Mouse (Mus musculus): ENCODE results near the gene Cux2.

Gene Cux2

GRCm38 (mm10) chr5:122059060-122060017 is 9.4 kb upstream of the Cux2 start:
- peak; percentile 68 for DNase-seq (ENCODE audit: low read depth)

DNA sequence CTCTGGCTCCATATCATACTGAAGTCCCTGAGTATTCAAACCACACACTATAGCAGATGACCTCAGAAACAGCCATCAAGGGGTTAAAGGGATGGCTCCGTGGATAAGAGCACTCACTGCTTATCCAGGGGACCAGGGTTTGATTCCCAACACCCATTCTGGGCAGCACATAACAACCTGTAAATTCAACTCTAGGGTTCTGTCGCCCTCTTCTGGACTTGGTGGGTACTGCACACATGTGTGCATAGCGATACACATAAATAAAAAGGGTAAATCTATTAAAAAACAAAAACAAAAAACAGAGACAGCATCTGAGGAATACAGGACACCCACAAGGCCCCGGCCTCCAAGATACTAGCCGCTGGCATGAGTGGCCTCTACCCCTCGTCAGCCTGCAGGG is 7.7 kb upstream of the Cux2 start:
- DNase-seq (ENCODE audit: low read depth), result peak; percentile 13

- DNase-seq (ENCODE audit: low read depth), result no peak
Observed at GRCm38 (mm10) chr5:122056557-122056956, 6.7 kb upstream of the Cux2 start.

DNA sequence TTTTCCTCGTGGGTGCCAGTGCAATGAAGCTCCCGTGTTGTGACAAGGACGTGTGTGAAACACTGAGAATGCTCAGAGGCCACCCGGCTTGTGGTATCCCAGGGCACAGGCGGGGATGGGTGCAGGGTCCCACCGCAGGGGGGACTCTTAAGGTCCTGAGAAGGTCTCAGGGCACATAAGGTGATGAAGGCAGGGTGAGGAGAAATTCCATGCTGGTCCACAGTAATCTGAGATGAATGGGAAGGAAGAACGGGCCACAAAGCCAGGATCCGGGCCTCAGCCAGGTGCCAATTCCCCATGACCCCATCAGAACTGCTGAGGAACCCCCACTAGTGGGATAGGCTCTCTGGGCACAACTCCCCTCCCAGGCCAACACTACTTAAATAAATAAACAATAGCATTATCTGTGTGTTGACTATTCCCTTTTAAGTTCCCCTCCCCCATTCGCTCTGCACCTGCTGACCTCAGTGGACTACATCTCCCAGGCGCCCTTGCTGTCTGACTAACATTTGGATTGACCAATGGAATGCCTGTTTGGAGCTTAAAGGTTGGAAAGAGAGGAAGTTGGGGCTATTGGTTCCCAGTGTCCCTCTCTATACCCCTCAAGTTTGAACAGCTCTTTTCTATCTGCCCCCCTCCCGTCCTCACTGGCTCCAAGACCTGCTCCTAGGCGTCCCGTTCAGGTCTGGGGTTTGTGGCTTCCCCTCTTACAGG is 4.4 kb upstream of the Cux2 start:
- peak; percentile 6 for DNase-seq (ENCODE audit: low read depth)

GRCm38 (mm10) chr5:122053587-122053986 is 3.7 kb upstream of the Cux2 start:
- no peak for DNase-seq (ENCODE audit: low read depth)

DNA sequence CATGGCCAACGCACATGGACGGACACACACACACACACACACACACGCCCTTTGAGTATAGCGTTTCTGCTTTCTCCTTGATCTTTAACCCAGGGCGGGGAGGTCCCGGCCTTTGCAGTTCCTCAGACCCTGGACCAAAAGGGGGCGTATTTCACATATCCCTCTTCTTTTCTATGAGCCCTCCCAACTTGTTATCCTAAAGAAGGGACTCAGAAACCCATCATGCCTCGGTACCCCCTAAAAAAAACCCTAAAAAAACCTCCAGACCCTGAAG is 867 bp upstream of the Cux2 start:
- DNase-seq (ENCODE audit: low read depth), result no peak

DNA sequence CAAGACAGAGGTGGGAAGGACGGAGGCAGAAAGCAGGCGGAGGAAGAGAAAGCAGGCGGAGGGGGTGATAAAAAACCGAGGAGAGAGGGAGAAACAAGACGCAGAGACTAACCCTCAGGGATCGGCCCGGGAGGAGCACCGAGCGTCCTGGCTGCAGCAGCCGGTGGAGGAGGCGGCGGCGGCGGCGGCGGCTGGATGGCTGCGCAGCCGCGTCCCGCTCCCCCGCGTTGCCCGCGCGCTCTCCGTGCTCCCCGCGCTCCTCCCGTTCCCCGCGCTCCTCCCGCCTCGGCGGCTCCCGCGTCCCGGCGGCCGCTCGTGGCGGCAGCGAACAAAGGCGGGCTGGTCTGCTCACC is 262 bp downstream of the Cux2 start:
- DNase-seq (ENCODE audit: low read depth), result no peak

DNA sequence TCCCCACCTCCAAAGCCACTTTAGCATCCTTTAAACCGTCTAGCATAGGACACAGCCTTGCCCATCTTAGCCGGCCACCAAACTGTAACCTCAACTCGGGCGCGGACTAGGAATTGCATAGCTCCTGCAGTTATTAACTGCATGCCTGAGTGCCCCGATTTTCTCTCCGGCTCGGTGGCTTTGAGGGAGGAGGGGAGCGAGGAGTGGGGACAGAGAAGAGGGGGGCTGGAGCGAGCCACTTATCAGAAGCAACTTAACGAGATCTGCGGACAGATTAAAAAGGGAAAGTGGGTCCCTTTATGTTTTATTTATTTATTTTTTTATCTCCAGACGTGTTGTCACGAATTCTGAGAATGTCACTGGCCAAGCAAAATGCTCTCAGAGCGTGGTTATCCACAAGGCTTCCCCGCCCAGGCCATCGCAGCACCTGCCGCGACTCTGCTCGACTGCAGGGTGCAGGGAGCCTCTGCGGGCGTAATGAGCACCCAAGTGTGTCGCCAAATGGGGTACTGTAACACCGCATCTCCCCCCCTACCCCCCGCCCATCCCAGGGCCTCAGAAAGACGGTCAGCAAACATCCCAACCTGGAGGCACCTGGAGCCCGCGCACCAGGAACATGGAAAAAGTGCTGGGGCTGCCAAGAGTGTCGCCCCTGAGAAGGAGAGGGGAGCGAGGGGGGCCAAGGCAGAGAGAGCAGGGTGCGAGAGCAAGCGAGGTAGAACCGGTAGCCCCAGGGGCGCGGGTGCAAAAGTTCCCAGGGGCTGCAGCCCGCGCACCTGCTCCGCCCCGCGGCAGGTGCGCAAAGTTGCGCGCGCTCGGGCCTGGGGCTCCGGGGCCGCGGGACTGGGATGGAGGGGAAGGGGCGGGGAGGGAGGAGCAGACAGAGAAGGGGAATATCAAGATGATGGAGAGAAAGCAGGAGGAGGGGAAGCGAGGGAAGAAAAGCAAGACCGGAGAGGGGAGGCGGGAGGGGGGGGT is 927 bp downstream of the Cux2 start:
- no peak for DNase-seq (ENCODE audit: low read depth)

DNA sequence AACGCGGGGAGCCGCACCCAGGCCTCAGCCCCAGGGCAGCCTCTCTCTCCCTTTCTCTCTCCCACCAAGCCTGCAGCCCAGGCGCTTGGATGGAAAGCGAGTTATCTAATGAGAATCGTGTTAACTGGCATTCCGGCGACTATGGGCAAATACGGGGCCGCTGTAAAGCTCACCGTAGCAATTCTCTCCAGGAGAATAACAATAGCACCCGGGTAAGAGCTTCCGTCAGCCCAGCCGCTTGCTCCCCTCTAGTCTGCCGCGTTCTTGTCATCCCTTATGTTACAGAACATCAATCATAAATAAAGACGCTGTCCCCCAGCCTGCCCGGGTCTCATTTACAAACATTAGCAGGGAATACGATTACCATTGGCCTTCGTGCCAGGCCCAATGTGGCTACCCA is 1.6 kb downstream of the Cux2 start:
- no peak for DNase-seq (ENCODE audit: low read depth)

DNA sequence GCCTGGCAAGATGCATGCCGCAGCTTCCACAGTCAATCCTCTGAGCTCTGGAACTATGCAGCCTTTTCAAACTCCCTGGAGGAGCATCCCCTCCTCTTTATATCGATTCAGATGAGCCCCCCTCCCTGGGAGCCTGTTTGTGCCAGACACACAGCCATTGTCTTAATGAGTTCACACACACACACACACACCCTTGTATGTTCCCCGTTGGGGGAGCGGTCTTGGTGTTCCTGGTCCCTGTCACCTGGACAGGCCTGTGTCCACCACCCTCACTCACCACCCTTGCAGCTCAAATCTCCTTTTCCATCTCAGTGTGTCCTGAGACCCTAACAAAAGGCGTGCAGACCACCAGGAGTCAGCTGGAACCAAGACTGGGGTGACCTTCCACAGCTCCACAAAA is 2.1 kb downstream of the Cux2 start:
- no peak for DNase-seq (ENCODE audit: low read depth)

GRCm38 (mm10) chr5:122043567-122043966 is 6.3 kb downstream of the Cux2 start:
- no peak for DNase-seq (ENCODE audit: low read depth)

DNA sequence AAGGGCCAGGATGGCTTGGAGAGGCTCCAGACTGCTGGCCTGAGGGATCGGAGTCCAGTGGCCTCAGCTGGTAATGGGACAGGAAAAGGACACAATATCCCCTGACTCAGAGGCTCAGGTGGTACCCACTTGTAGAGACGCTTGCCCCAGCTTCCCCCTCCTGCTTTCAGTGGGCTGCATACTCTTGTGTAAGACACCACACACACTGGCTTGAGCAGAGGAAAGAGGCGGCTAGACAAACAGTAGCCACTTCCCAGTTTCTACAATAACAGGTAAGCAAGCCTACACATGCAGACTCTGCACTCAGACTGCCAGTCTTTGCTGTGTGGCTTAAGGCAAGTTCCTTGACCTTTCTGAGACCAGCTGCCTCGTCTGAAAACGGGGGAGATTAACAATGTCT is 14.6 kb downstream of the Cux2 start:
- no peak for DNase-seq (ENCODE audit: low read depth)

- no peak for DNase-seq (ENCODE audit: low read depth)
Observed at GRCm38 (mm10) chr5:122033167-122033478, 16.8 kb downstream of the Cux2 start.

DNA sequence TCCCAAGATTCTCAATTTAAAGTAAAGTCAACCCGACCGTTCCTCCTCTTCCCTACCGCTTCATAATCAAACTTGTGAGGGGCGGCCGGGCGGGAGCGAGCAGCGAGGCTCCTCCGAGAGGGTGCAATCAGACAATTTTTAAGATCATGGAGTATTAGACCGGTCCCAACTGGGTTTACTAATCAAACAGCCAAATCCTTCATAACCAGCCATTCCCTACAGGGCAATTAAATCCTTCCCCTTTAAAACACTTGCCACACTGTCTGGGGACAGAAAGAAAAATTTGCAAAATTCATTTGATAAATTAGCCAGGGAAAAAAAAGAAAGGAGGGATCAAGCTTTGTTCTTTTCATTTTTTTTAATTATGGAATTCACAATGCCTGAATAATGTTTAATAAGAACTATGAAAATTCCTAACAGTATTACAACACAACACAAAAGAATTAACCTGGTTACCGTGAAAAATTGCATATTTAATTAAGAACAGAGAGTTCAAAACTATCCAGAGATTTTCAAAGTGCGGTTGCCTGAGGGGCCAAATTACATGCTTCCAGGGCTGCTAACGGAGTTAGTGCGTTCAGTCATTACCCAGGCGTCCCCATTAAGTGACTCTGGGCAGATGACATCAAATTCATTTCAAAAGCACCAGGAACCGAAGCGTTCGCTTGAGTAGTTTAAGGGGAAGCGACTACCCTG is 17.3 kb downstream of the Cux2 start:
- no peak for DNase-seq (ENCODE audit: low read depth)

- DNase-seq (ENCODE audit: low read depth), result no peak
Observed at GRCm38 (mm10) chr5:122031146-122031545, 18.8 kb downstream of the Cux2 start.

DNA sequence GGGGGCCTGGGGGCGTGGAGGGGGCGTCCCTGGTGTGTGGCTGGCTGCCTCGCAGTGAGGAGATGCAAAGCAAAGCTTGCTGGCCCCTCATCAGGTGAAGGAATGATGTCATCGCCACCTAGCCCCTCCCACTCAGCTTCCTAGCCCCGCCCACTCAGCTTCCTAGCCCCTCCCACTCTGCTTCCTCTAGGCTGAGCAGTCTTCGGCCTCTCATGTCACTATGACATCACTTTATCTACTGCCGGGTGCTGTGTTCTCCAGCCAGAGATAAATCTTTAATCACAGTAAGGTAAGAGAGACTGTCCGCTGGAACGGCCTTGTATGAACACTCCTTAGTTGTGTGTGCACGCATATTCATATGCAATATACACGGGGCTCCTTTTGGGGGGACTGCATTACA is 19.3 kb downstream of the Cux2 start:
- no peak for DNase-seq (ENCODE audit: low read depth)

DNA sequence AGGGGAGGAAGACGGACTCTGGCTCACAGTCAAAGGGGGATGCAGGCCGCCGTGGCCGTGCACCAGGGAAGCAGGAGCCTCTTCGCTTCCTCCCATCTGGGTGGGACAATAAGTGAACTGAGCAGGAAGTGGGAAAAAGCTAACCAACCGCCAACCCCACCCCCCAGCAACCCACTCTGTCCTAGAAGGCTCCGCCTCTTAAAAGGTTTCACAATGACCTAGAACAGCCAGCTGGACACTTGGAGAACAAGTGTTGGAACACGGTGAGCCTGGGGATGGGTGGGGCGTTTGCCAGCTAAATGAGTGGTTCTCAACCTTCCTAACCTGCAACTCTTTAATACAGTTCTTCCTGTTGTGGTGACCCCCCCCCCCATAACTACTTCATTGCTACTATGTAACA is 23.1 kb downstream of the Cux2 start:
- no peak for DNase-seq (ENCODE audit: low read depth)

DNA sequence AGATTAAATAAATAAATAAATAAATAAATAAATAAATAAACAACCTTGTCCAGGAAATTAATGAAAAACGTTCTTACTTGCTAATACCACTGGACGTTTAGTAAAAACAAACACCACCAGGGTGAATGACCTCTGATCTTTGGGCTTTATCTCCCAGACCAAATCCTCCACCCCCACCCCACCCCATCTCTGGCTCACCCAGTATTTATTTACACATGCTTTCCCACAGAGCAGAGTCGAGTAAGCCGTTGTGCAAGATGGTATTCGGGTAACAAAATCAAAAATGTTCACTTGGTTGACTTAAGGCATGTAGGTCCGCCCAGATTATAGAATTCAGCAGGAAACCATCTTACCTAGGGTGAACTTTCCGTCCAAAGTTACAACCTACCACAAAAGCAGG is 23.6 kb downstream of the Cux2 start:
- no peak for DNase-seq (ENCODE audit: low read depth)

DNA sequence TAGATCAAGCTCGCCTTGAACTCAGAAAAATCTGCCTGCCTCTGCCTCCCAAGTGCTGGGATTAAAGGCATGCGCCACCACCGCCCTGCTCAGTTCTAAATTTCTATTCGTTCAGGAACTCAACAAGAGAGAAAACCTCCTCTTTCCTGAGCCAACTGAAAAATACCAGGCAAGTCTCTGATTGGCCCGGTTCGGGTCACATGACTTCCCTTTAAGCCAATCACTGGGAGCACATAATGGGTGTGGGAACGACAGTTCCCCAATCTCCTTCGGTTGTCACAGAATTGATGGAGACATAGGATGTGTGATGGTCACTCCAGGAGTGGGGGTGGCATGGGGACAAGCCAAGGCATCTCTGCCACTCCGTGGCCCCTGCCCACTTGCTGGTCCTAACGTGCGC is 24.8 kb downstream of the Cux2 start:
- DNase-seq (ENCODE audit: low read depth), result no peak

DNA sequence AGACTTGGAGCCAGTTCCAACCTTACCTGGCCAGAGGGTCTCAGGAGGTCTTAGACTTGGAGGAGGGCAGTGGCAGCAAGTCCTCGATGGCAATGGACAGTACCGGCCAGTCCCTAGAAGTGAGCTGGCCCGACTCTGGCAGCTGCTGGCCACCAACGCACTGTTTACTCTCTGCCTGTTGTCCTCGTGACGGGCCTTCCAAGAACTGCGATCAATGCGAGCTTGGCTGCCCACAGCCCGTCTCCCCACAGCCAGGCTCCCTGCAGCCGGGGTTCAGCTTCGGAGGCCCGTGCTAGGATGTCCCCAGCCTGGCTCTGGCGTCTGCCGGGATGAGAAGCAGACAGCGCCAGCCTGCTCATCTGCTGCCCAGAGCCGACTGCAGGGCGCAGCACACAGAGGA is 30.6 kb downstream of the Cux2 start:
- DNase-seq (ENCODE audit: low read depth), result no peak

- no peak for DNase-seq (ENCODE audit: low read depth)
Observed at GRCm38 (mm10) chr5:122017778-122018177, 32.1 kb downstream of the Cux2 start.

DNA sequence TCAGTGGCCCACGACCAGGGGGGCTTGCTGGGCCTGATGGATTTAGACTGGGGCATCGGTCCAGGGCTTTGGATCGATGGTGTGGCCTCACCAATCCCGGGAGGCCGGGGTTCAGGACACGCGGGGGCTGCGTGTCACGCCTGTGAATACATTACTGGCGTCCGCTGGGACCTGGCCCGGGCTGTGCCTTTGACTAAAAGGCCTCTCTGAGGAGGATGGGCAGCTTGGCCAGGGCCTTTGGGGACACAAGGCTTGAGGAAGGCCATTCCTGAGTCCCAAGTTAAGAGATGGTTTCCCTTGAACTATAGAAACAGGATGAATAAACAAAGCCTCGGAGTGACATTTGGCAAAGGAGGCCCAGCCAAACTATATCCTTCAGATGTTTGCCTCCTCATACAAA is 32.6 kb downstream of the Cux2 start:
- DNase-seq (ENCODE audit: low read depth), result no peak

Data from NIH3T3 (cell line).